Mouse (Mus musculus): ENCODE measurements around the gene G530012D18Rik.
"Not testable (repeated sequence)": the region's sequence is repeated elsewhere in the genome, so short reads cannot be mapped to it uniquely, and the experiment has no call there.

DNA sequence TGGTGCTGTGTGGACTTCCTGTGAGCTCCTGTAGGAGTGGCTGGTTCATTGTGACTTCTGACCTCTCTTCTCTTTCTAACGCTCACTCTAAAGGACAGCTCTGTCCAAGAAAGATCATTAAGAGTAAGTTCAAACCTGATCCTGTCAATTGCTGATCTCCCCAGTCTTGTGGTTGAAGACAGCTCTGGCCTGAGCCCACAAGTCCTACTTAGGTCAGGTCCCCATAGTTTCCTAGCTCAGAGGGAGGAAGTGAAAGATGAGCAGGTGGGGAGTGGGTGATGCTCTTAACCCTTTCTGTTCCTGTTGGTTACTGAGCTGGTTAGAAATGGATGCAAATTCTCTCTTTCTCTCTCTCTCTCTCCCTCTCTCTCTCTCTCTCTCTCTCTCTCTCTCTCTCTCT, 28.9 kb downstream of the G530012D18Rik start:
- not testable (repeated sequence) for TF ChIP-seq CTCF, EP300 (IDR thresholded peaks at IDR 0.05)
